Mouse (Mus musculus): ENCODE results near the gene Gm29582. TPM values are rescaled to one million over a fixed set of nuclear protein-coding genes. Genes with fewer than 3 reads are reported as not detected.
"Not testable (repeated sequence)": the region's sequence is repeated elsewhere in the genome, so short reads cannot be mapped to it uniquely, and the experiment has no call there.

The Gm29582 gene
- polyA plus RNA-seq (2017; shearing (Covaris generic)), result not detected

DNA sequence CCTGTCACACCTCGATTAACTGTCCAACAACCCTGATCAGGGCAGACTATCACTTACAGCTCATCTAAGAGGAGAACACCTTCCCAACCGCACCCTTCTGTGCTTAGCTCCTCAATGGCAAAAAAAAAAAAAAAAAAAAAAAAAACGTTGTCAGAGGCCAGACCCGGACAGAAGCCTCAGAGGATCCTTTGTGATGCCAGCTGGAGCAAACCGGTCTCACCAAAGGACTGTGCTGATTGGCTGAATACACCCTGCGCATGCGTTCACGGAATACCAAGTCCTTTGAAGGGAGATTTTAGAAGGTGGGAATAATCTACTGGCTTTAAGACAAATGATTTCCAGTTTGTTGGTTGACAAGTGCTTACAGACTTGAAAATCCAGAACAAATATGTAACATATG lies at the start of gene Gm29582:
Gene Gm29582 (minus strand): TSS at position 101 of the 400 bp plus-strand sequence.
- ATAC-seq, result not testable (repeated sequence)
